Mouse (Mus musculus) frontal cortex, adult 2 months (tissue): ENCODE results near the gene Mfap3. TPM values are rescaled to one million over a fixed set of nuclear protein-coding genes. Genes with fewer than 3 reads are reported as not detected.
A peak's percentile ranks its signal among the peaks of the same experiment; 100 is the strongest.

Experiments used
- DNase-seq, 2 experiments: peaks; one replicate each; pipeline ENCODE4 v3.0.0; 2022; ENCODE audit warnings: low spot score in 1 of 2; ENCODE audit errors: extremely low spot score in 1 of 2
- polyA plus RNA-seq: library from polyadenylated mRNA; depleted of rRNA; stranded (reverse); fragments of >200 nt; gene quantifications from 2 replicates; pipeline ENCODE4 v1.2.3, GENCODE M21; 2012; rRNA removed

The Mfap3 gene
- 17.2 and 18.1 TPM in 2 replicates for polyA plus RNA-seq

DNA sequence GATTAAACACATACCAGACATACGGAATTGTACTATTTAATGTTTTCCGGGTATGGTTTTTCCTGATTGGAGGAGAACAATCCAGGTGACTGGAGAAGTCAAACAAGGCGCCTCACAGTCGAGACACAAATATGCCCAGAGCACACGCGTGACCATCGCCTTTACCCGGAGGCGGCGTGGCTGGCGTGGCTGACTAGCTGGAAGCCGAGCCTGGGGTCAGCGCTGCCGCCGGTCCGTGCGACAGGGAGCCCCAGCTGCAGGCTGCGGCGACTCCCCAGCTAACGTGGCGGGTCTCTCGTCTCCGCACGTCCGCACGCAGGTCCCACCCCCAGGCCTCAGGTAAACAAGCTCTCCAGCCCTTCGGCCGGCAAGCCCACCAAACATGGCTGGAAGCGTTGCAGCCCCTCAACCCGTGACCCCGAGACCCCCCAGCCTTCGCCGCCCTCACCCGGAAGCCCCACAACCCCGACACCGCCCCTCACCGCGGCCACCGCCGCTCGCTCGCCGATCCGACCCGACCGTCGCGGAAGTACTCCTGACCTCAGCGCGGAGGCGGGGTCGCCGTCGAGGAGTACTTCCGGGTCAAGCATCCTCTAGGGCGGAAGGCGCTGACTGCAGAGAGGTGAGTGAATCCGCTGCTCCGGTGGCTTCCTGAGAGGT is at the start of gene Mfap3, which contains the start of gene Fam114a2:
Gene Mfap3 (plus strand): TSS at position 574 of the 660 bp plus-strand sequence.
Gene Fam114a2 (minus strand): TSS at position 527 of the 660 bp plus-strand sequence.
- peak; percentile 67 to 93 for DNase-seq

DNA sequence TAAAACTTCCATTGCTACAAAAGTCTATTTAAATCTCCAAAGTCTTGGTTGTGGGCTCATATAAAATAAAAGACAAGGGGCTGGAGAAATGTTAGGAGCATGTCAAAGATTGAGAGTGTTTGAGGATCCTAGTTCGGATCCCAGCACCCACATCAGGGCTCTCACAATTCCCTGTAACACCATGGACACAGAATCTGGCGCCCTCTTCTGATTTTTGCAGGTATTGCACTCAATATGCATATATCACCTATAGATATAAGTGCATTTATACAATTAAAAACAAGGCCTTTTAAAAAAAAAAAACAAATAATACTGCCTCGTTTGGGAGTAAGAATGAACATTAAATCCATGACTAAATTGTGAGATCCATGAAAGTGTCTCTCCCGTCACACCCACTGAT is 49.8 kb upstream of the Mfap3 start:
- DNase-seq, result no peak

DNA sequence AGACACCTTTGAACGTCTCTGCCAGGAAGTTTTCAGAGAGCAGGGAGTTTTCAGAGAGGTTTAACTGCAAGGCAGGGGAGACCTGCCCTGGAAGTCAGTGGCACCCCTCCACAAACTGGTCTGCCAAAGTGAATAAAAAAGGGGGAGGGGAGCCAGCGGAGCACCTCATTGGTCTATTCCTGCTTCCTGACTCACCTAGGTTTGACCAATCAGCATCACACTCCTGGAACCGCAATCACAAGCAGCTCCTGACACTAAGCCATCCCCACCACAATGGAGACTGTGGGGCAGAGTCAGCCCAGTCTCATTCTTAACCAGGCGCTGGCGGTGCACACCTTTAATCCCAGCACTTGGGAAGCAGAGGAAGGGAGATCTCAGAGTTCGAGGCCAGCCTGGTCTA is 48.4 kb upstream of the Mfap3 start:
- no peak for DNase-seq

DNA sequence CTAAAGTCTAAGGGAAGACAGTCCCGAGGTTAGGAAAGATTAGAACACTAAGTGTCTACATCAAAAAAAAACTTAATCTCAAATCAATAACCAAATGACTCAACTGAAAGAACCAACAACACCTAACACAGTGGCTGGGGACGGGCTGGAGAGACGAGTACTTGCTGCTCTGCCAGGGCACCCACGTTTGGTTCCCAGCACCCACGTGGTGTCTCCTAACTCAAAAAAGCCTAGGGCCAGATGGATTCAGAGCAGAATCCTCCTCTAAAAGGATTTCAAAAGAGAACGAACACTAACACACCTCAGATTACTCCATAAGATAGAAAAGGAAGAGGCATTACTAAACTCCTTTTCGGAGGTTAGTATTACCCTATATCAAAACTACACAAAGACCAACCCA is 47.5 kb upstream of the Mfap3 start:
- DNase-seq, result no peak

DNA sequence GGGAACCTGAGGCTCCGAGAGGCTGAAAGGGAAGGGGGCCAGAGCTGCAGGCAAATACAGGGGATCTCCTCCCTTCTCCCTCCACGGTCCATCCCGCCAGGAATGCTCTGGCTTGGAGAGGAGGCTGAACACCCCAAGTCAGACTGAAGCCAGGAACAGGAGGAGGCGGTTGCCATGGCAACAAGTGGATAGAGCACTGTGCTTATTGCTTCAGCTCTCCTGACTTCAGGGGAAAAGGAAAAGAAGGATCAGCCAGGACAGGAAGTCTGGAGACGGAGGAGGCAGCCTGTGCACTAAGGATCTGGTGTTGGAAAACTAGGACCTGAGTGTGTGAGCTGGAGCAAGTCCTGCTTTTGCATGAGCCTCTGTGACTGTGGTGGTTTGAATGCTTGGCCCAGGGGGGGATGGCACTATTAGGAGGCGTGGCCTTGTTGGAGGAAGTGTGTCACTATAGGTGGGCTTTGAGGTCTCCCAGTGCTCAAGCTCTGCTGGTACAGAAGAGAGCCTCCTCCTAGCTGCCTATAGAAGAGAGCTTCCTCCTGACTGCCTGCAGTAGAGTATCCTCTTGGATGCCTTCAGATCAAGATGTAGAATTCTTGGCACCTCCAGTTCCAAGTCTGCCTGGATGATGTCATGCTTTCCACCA is 44.0 kb upstream of the Mfap3 start:
- DNase-seq, result peak; percentile 29 to 59

DNA sequence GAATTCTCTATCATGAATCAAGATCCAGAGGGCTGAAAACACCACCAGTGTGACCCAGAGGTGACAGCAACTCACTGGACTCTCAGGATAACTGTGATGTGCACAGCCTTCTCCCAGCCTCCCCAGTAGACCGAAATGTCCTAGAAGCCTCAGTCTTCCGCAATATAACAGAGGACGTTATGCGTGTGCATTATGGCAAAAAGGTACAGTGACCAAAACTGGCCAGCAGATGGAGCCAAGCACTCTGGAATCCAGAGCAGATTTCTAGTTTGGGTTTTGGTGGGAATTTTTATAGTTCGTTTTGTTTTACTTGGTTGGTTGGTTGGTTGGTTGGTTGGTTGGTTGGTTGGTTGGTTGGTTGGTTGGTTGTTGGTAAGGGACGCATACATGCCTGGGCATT is 43.3 kb upstream of the Mfap3 start:
- DNase-seq, result peak in 1 of 2 experiments; percentile 78

DNA sequence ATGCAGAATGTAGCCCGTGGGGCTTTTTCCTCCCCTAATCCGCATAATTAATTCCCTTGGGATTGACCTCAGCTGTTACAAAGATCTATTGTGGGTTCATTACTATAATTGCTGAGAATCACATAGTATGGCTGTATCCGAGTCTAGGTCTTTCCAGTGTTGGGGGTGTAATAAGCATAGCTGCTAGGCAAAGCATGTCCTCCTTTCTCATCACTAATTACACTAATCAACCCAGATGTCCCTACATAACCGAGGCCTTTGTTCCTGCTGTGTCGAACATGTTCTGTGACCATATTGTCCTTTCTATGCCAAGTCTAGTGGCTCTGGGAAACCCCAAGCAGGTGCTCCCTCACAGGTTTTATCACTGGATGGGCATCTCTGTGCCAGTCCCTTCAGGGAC is 40.4 kb upstream of the Mfap3 start:
- no peak for DNase-seq

DNA sequence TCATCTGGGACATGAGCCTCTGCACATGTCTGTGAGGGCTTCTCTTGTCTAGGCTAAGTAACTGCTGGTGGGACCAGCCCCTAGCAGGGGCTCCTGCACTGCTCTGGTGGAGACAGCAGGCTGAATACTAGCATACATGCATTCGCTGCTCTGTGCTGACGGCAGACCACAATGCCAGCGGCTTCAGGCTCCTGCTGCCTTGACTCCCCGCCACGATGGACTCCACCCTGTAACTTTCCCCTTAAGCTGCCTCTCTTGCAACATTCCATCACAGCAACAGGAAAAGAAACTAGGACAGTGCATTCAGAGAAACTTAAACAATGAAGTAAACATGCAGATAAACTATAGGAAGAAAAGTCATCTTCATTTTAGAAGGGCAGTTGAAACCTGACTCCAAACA is 30.0 kb upstream of the Mfap3 start:
- DNase-seq, result no peak

DNA sequence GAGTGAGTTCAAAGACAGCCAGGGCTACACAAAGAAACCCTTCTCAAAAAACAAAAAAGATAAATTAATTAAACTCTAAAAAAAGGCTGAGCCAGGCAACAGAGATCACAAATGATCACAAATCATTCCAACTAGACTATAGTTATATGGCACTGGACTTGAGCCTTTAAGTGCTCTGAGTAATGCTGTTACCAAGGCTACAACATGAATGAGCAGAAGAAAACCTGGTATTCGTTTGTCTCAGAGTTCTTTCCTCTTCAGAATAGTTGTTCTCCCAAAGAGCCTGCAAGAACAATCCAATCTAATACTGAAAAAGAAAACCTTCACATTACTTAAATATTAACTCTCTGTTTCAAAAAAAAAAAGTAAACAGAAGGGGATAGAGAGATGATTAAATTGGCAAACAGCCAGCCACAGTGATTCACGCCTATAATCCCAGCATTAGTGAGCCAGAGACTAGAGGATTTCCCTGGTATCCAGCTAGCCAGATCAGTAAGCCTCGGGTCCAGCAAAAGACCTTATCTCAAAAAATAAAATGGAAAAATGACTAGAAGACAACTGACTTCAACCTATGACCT is 21.9 kb upstream of the Mfap3 start:
- no peak for DNase-seq

DNA sequence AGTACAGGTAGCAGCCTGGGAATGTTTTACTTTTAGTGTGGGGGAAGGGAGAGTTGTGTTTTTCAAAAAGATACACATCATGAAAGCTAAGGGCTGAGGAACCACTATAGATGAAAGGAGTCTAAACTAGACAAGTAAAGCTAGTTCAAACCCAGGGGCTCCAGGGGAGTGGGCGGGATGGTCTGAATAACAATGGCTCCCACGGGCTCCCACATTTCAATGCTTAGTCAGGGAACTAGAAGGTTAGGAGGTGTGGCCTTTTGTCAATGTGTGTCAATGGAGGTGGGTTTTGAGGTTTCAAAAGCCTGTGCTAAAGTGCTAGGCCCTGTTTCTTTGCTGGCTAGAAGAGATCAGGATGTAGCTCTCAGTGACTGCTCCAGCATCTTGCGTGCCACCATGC is 20.8 kb upstream of the Mfap3 start:
- no peak for DNase-seq

DNA sequence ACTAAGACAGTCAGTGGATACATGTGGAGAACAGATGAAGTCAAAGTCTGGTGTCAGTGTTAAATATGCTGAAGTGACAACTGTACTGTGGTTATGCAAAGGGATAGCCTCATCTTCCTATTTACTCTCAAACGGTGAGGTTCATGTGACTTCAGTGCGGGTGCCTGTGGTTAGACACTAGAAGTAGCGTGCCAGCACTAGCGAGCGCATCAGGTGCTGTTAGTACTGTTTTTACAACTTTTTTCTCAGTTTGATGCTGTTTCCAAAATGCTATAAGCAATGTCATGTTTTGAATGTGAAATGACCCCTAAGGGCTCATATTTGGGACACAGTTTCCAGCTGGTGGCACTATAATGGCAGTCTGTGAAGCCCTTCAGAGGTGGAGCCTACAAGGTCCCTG is 20.2 kb upstream of the Mfap3 start:
- DNase-seq, result no peak

DNA sequence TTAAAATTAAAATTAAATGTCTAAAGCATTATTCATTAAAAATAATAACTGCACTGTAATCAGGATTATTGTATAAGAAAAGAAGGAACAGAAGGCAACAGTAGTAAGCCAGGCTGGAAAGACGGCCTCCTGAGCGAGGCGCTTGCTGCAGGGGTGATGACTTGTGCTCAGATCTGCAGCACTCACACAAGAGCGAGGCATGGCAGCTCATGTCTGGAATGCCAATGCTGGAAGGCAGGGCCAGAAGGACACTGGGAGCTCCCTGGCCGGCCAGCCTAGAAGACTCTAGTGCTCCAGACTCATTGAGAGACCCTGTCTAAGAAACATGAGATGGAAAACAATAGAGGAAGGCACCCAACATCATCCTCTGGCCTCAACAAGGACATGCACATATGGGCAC is 15.3 kb upstream of the Mfap3 start:
- no peak for DNase-seq

DNA sequence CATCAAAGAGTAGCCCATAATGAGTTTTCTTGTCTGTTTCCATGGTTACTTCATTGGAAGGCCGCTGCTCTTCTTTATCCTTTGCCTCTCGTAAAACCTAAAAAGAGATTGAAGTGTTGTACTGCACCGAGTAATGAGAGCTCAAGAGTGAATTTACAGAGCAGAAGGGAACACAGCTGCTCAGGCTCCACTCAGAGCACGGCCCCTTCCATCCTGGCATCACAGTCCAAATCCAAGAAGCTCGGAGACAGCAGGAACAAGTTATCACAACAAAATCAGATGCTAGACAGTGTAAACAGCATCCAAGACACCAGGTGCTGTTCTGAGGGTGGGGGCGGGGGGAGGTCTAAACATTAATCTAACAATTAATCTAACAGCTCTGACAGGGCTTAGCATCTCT is 11.6 kb upstream of the Mfap3 start:
- DNase-seq, result no peak

DNA sequence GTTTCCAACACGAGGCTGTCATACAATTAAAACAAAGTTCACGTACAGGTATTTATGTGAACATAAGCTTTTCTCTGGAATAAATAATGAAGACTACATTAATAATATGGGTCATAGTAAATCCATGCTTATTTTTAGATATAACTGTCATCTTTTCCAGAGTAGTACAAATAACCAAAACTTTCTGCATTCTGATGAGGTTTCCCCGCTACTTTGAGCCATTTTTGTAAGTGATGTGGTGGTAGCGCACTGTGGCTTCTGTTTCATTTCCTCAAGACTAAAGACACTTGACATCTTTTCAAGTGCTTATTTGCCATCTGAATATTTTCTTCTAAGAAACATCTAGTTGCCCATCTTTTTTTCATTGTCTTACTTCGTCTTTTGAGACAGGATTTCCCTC is 3.2 kb upstream of the Mfap3 start:
- no peak for DNase-seq

DNA sequence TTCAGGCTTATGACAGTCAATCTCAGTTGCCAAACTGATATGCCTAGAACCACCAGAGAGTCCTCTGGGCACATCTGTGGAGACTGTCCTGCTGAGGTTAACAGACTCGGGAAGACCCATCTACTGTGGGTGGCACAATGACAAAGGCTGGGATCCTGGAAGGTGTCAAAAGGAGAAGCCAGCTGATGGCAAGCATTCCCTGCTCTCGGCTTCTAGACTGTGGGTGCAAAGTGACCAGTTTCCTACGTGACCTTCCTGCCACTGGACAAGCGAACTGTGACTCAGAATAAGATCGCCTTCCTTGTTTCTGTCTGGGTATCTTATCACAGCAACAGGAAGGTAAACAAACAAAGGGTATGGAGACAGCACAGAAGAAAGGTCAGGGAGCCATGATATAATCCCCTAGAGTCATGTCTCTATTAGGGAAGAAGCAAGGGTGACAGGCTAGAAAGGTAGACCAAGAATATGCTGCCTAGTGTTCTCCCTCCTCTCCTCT is 1.5 kb upstream of the Mfap3 start:
- no peak for DNase-seq

DNA sequence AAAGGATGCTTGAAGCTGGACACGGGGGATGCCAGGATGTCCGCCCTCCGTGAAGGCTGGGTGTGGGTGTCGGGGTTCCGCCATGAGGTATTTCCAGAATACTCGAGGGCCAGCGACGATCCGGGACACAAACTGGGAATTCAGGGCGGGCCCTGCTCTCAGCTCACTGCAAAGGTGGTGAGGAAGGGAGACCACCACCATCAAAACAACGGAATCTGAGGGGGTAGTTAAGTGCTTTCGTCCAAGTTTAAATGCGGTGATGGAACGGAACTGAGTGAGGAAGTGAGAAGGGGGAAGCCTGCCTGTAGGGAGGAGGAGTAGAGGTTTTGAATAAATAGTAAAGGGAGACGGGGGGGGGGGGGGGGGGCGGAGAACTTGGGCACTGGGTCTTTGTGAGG is 286 bp downstream of the Mfap3 start:
- DNase-seq, result no peak

DNA sequence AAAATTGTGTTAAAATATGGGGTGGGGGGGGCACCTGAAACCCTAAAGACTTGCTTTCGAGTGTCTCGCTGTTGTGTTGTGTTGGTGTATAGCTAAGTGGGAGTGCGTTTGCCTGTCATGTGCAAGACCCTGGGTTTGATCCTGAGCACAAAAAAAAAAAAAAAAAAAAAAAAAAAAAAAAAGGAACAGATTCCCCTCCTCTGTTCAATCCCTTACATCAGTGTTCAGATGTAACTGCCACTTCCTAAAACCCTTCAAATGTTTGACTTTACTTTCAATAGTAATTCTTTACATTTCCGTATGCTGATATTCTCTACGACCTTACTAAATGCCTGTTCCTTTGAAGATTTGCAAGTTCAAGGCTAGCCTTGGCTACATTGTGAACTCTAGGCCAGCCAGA is 840 bp downstream of the Mfap3 start:
- DNase-seq, result no peak

DNA sequence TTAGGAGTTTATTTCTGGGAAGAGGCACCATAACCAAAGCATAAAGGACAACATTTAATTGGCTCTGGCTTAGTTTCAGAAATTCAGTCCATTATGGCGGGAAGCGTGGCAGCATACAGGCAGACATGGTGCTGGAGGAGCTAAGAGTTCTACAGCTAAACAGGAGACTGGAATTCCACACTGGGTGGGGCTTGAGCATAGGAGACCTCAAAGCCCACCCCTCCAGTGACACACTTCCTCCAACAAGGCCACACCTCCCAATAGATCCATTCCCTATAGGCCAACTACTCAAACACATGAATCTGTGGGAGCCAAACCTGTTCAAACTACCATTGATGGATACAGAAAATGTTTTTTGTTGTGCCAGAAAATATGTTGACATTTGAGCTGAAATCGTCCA is 2.7 kb downstream of the Mfap3 start:
- DNase-seq, result no peak

DNA sequence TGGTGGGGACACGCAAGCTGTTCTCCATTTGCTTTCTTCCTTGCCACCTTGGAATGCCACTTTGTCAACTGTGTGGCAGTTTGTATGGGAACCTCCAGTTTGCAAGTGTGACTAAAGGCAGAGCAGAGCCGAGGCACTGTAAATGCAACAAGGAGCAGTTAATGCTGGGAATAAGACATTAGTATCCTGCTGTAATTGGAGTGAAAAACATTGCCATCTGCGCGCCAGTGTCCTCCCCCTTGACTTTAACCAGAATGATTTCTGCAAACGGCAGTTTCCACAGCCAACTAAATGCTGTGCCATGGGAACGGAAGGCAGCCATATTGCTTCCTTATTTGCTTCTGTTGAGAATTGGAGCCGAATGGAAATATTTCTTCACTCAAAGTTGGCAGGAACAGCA is 3.6 kb downstream of the Mfap3 start:
- DNase-seq, result peak; percentile 66 to 75

DNA sequence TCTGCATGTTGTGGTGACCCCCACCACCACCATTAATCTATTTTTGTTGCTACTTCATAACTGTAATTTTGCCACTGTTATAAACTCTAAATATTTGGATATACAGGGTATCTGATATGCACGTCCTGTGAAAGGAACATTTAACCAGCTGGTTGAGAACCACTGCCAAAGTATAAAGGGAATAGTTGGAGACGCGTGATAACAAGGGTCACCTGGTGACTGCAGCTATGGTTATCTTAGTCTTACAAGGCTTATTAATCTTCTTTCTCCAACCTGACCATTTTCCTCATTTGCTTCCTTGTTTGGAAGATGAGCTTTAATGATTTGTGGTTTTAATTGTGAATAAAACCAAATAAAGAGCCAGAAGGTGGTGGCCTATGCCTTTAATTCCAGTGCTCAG is 5.0 kb downstream of the Mfap3 start:
- DNase-seq, result no peak

DNA sequence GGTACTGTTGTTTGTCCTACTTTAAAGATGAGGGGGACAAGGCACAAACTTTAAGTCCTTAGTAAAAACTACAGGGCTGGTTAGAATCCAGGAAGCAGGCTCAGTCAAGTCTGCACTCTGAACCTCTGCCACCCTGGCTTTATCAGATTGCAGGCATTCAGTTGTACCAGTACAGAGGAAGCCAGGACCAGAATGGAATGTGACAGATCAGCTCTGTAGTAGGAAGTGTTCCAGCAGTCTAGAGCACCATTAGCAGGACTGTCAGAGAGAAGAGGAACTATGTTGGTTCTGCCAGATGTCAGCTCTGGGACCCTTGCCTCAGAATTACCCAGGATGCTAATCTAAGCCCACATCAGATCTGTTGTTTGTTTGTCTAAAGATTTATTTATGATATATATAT is 6.1 kb downstream of the Mfap3 start:
- DNase-seq, result no peak

DNA sequence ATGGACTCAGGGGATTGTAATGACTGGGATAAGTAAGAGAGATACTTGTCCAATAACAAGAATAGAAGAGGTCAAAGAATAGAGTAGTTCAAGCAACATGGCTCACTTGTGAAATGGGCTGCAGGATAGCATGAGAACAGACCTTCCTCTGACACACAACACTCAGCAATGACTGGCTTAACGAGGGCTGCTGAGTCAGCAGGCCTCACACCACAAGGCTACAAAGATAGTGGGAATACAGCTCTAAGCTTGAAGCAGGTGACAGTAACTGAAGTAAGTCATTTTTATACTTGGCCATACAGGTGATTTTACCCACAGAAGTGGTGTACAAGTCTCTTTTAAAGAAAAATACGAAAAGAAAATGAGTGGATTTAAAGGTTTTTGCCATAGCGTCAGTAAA is 7.4 kb downstream of the Mfap3 start:
- DNase-seq, result no peak
